7 mouse cellular contexts compared by ENCODE assay signal in the genomic region with DNA sequence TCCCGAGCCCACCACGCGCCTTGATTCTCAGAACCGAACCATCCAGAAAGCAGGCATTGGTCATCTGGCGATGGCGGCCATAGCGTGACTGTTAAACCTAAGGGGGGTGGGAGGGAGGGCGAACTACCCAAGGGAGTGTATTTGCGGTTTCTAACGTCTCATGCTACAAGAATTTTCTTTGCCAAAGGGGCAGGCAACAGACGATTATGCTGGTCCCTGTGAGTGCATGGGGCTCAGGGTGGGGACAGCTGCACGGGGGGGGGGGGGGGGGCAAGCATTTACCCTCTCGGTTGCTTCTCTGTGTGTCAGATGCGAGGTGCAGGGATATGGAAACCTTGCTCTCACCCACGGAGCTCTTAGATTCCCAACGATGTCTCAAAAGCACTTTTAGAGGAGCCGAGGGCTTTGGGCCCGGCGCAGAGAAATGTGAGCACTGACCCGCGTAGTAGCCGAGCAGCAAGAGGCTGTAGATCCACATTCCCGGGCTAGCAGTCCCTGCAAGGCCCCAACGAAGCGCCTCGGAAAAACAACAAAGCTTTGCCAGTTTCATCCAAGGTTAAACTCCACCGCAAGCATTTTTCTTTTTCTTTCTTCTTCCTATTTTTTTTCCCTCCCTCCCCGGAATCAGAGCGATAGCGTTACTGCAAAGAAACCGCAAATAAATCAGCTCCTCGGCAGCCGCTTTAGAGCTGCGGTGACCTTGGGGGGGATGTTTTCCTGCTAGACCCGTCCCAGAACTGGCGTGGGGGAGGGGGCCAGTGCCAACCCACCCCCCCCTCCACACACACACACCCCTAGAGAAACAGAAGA. TPM values are rescaled to one million over a fixed set of nuclear protein-coding genes. Genes with fewer than 3 reads are reported as not detected.
DNase-seq lines count a peak whose midpoint lies in the region; ATAC-seq and TF ChIP-seq lines count a peak whose summit lies in the region.

No protein-coding gene starts in this region.

- no peak for TF ChIP-seq CTCF in G1E (IDR thresholded peaks at IDR 0.05; ENCODE audit: low read depth, low read length)
- TF ChIP-seq CTCF in bone marrow macrophage, adult 2 months (IDR thresholded peaks at IDR 0.05; ENCODE audit: low read depth, low read length) = no peak

- WGBS in forebrain, embryonic 13.5 days = under 1% methylated on average over 36 of the region's 36 CpGs
- under 1% methylated on average over 35 of the region's 36 CpGs for WGBS in hindbrain, embryonic 11.5 days
- under 1% methylated on average over 35 of the region's 36 CpGs for WGBS in limb, embryonic 11.5 days
- under 1% methylated on average over 36 of the region's 36 CpGs for WGBS in midbrain, embryonic 13.5 days

- H3K27ac ChIP-seq in bone marrow macrophage, adult 2 months (ENCODE audit: insufficient read depth, low read depth, low read length) = peak overlapping the region; percentile 100
- H3K27ac ChIP-seq in forebrain, embryonic 13.5 days = peak overlapping the region; percentile 100
- H3K27ac ChIP-seq in hindbrain, embryonic 11.5 days (ENCODE audit: low read depth, low read length) = peak overlapping the region; percentile 100
- H3K27ac ChIP-seq in limb, embryonic 11.5 days (replicated peaks; ENCODE audit: low read depth, low read length) = peak overlapping the region; percentile 100
- peak overlapping the region; percentile 100 for H3K27ac ChIP-seq in midbrain, embryonic 13.5 days

- no peaks in the 10 kb centered on the region for H3K36me3 ChIP-seq in G1E (replicated peaks)
- no peaks in the 10 kb centered on the region for H3K36me3 ChIP-seq in forebrain, embryonic 13.5 days (ENCODE audit: poor library complexity, severe bottlenecking)
- H3K36me3 ChIP-seq in hindbrain, embryonic 11.5 days (ENCODE audit: control insufficient read depth, insufficient read depth, low read length) = no peaks in the 10 kb centered on the region
- H3K36me3 ChIP-seq in limb, embryonic 11.5 days (ENCODE audit: control insufficient read depth, insufficient read depth, low read length) = no peaks in the 10 kb centered on the region
- H3K36me3 ChIP-seq in midbrain, embryonic 13.5 days = no peaks in the 10 kb centered on the region

- peak overlapping the region; percentile 100 for H3K9ac ChIP-seq in forebrain, embryonic 13.5 days
- peak overlapping the region; percentile 99 for H3K9ac ChIP-seq in hindbrain, embryonic 11.5 days (ENCODE audit: low read depth, low read length)
- H3K9ac ChIP-seq in limb, embryonic 11.5 days (ENCODE audit: low read length) = peak overlapping the region; percentile 99
- H3K9ac ChIP-seq in midbrain, embryonic 13.5 days (replicated peaks) = peak overlapping the region; percentile 99

- no peak for TF ChIP-seq POLR2A in bone marrow macrophage, adult 2 months (IDR thresholded peaks at IDR 0.05; ENCODE audit: borderline replicate concordance, low read depth, low read length)

- no peaks in the 10 kb centered on the region for H3K9me3 ChIP-seq in G1E (replicated peaks)
- H3K9me3 ChIP-seq in forebrain, embryonic 13.5 days (replicated peaks) = no peaks in the 10 kb centered on the region
- no peaks in the 10 kb centered on the region for H3K9me3 ChIP-seq in hindbrain, embryonic 11.5 days (ENCODE audit: control insufficient read depth, low read length)
- H3K9me3 ChIP-seq in limb, embryonic 11.5 days (ENCODE audit: control insufficient read depth, low read length) = no peaks in the 10 kb centered on the region
- no peaks in the 10 kb centered on the region for H3K9me3 ChIP-seq in midbrain, embryonic 13.5 days

- H3K4me2 ChIP-seq in forebrain, embryonic 13.5 days = peak overlapping the region; percentile 75
- peak overlapping the region; percentile 93 for H3K4me2 ChIP-seq in hindbrain, embryonic 11.5 days (replicated peaks; ENCODE audit: low read depth, low read length)
- H3K4me2 ChIP-seq in limb, embryonic 11.5 days (ENCODE audit: low read depth, severe bottlenecking) = peak overlapping the region; percentile 71
- H3K4me2 ChIP-seq in midbrain, embryonic 13.5 days (replicated peaks) = peak overlapping the region; percentile 82

- peak; percentile 56 for DNase-seq in G1E (ENCODE audit: low spot score)
- peak; percentile 71 for DNase-seq in hindbrain, embryonic 11.5 days (ENCODE audit: low spot score)
- peak; percentile 82 for DNase-seq in limb, embryonic 11.5 days (ENCODE audit: low spot score)
- DNase-seq in testis, postnatal 14 days (ENCODE audit: low spot score) = peak; percentile 27

- no peak for ATAC-seq in G1E (ENCODE audit: extremely low read depth, insufficient number of reproducible peaks, low FRiP score, poor library complexity, severe bottlenecking)
- no peak for ATAC-seq in forebrain, embryonic 13.5 days
- no peak for ATAC-seq in hindbrain, embryonic 11.5 days (ENCODE audit: low FRiP score)
- ATAC-seq in limb, embryonic 11.5 days (ENCODE audit: insufficient number of reproducible peaks, low FRiP score, low TSS enrichment, low read depth) = no peak
- no peak for ATAC-seq in midbrain, embryonic 13.5 days

- peak overlapping the region; percentile 73 for H3K4me3 ChIP-seq in G1E (ENCODE audit: low read depth, low read length)
- H3K4me3 ChIP-seq in bone marrow macrophage, adult 2 months (ENCODE audit: insufficient read depth, low read length) = peak overlapping the region; percentile 85
- peak overlapping the region; percentile 99 for H3K4me3 ChIP-seq in forebrain, embryonic 13.5 days
- H3K4me3 ChIP-seq in hindbrain, embryonic 11.5 days (ENCODE audit: low read depth, low read length) = peak overlapping the region; percentile 99
- H3K4me3 ChIP-seq in limb, embryonic 11.5 days (ENCODE audit: low read depth, low read length) = peak overlapping the region; percentile 93
- peak overlapping the region; percentile 100 for H3K4me3 ChIP-seq in midbrain, embryonic 13.5 days (replicated peaks)

- peaks cover 64% of the 10 kb centered on the region for H3K27me3 ChIP-seq in G1E (ENCODE audit: insufficient read depth, low read length)
- H3K27me3 ChIP-seq in forebrain, embryonic 13.5 days = no peaks in the 10 kb centered on the region
- no peaks in the 10 kb centered on the region for H3K27me3 ChIP-seq in hindbrain, embryonic 11.5 days (ENCODE audit: control insufficient read depth, insufficient read depth, low read length)
- H3K27me3 ChIP-seq in limb, embryonic 11.5 days (ENCODE audit: control insufficient read depth, insufficient read depth, low read length) = no peaks in the 10 kb centered on the region
- H3K27me3 ChIP-seq in midbrain, embryonic 13.5 days = no peaks in the 10 kb centered on the region

- peaks cover 66% of the 10 kb centered on the region for H3K4me1 ChIP-seq in G1E (ENCODE audit: insufficient read depth, low read depth, low read length)
- peaks cover 10% of the 10 kb centered on the region for H3K4me1 ChIP-seq in bone marrow macrophage, adult 2 months (ENCODE audit: control insufficient read depth, insufficient read depth, low read length)
- H3K4me1 ChIP-seq in forebrain, embryonic 13.5 days = peaks cover 31% of the 10 kb centered on the region
- H3K4me1 ChIP-seq in hindbrain, embryonic 11.5 days (replicated peaks; ENCODE audit: control insufficient read depth, insufficient read depth, low read length) = peaks cover 17% of the 10 kb centered on the region
- peaks cover 19% of the 10 kb centered on the region for H3K4me1 ChIP-seq in limb, embryonic 11.5 days (ENCODE audit: control insufficient read depth, insufficient read depth, low read length)
- peaks cover 41% of the 10 kb centered on the region for H3K4me1 ChIP-seq in midbrain, embryonic 13.5 days (replicated peaks)

RNA-seq across cellular contexts. Expression of gene Tnrc18, which starts 5.0 kb away (rescaled TPM):
- total RNA-seq in G1E (2014; fragmentation: Nextera tagmentation) = 30.2 and 36.3 TPM in 2 replicates
- total RNA-seq in G1E (2017) = 4.6 and 5.4 TPM in 2 replicates
- 81.6 and 90.7 TPM in 2 replicates for polyA plus RNA-seq in G1E (2012)
- 57.3 and 64.5 TPM in 2 replicates for polyA plus RNA-seq in bone marrow macrophage, adult 2 months (2012; ENCODE audit: insufficient read depth, insufficient read length, missing spikeins)
- polyA plus RNA-seq in forebrain, embryonic 13.5 days (2015; fragmentation: Nextera tagmentation; extraction: Ambion mirVana) = 34.7 and 35.9 TPM in 2 replicates
- 30.7 and 44.0 TPM in 2 replicates for polyA plus RNA-seq in hindbrain, embryonic 11.5 days (2014; fragmentation: Nextera tagmentation; extraction: Ambion mirVana)
- polyA plus RNA-seq in limb, embryonic 11.5 days (2014; fragmentation: Nextera tagmentation; extraction: Ambion mirVana) = 42.2 and 43.3 TPM in 2 replicates
- 30.5 and 40.7 TPM in 2 replicates for polyA plus RNA-seq in midbrain, embryonic 13.5 days (2015; fragmentation: Nextera tagmentation; extraction: Ambion mirVana)

Comparison
In these comparisons a context has a peak if more than half of its experiments do, and no peak if none do; other contexts are left out.
1. DNase-seq: peak in every context shown above with its lines; median percentile 82 in limb, embryonic 11.5 days; 71 in hindbrain, embryonic 11.5 days; 56 in G1E; 27 in testis, postnatal 14 days.